Mouse (Mus musculus) heart, adult 9 months (tissue): ENCODE data around the gene Irgc1.
A peak's percentile ranks its signal among the peaks of the same experiment; 100 is the strongest.
"Not testable (repeated sequence)": the region's sequence is repeated elsewhere in the genome, so short reads cannot be mapped to it uniquely, and the experiment has no call there.

Experiments used
- DNase-seq, 2 experiments: peaks; one replicate each; pipeline ENCODE4 v3.0.0; 2022; ENCODE audit warnings: low spot score in 2 of 2

Gene Irgc1

DNA sequence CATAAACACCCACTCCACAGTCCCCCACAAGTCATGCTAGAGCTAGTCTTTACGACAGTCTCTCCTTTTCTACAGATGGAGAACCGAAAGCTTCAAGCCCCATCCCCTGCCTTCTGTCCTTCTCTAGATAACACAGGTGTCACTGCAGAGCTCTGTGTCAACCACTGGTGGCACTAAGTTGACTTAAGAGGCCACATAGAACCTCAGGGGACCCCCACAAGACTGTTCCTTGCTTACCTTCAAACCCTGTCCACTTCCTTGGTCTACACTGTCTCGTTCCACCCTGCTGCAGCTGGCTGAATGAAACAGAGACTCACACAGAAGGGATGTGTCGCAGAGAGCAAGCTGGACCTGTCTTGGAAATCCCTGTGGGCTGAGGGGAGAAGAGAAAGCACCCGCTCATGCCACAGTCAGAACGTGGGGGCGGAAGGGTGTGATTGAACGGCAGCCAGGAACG lies at the start of gene Irgc1:
Gene Irgc1, minus strand, starts transcription at position 443 of the 457 bp plus-strand sequence.
- no peak for DNase-seq

DNA sequence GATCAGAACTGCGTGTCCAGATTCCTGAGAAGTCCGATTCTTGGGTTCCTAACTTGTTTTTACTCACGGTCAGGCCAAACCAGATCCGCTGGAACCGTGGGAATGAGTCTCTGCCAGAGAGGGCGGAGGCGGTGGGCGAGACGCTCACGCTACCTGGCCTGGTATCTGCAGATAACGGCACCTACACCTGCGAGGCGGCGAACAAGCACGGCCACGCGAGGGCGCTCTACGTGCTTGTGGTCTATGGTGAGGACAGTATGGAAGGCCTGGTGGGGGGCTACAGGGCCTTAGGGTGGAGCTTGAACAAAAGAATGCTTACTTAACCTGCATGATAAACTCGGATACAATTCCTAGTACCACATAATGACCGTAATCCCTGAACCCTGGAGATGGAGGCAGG lies 49.4 kb upstream of the Irgc1 start:
- DNase-seq, result no peak

DNA sequence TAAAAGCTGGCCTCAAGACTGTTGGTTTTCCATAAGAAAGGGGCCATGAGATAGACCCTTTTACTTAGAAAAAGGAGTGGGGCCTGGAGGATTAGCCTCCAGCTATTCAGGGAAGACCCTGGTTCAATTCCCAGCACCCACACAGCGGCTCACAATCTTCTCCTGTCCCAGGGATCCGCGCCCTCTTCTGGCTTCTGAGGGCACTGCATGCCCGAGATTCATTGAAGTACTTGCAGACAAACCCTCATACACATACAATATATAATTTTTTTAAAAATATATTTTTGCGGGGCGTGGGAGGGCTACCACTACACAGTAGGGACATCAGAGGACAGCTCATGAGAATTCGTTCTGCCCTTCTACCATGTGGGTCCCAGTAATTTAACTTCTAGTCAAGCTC lies 48.8 kb upstream of the Irgc1 start:
- no peak for DNase-seq

DNA sequence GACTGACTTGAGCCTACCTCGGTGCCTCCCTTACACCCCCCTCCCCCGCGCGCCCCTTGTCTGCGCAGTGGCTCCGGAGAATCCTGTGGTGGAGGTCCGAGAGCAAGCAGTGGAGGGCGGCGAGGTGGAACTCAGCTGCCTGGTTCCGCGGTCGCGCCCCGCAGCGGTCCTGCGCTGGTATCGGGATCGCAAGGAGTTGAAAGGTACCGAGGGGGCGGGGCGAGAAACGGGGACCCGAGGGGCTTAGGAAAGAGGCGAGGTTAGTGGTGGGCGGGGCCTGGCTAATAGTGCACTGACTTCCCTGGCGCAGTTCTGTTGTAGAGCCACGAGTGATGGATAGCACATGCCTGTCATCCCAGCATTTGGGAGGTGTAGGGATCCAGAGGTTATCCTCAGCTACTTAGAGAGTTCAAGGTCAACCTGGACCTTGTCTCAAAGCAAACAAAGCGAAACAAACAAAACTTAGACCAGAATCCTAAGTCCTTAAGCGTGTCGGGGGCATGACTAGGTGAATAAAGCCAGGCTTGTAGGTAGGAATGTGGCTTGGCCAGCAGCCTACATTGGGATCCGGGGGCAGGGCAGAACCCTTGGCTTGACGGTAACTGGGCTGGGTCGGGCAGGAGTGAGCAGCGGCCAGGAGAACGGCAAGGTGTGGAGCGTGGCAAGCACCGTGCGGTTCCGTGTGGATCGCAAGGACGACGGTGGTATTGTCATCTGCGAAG lies 47.9 kb upstream of the Irgc1 start:
- no peak for DNase-seq

DNA sequence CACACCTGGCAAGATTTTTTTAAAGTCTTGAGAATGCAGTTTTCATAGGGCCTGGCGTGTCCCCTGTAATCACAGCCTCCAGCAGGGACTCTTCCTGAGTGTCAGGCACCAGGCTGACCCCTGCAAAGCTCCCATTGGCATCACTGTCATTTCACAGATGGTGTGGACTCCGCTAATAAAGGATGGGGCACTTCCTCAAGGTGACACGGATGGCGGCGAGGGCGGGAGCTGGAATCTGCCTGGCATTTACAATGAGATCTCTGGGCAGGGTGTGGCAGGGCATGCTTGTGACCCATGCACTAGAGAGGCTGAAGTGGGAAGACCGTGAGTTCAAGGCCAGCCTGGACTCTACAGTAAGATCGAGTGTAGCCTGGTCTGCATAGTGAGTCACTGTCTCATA lies 36.2 kb upstream of the Irgc1 start:
- DNase-seq, result no peak

DNA sequence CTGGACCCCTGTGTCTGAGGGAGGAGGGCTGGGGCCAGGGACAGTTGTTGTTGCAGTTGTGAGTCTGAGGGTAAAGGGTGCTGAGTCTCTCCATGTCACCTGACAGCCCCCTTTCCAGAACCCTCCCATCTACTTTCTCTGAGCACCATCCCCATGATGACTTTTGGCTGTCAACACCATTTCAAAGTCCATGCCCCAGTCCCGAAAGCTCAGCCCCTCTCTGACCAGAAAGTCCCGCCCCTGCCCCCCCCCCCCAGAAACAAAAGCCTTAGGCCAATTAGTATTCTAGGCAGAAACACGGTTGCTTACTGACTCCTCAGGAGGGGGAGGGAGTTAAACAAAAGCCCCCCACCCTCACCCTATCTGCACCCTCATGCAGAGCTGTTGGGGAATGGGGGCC lies 35.3 kb upstream of the Irgc1 start:
- DNase-seq, result no peak

DNA sequence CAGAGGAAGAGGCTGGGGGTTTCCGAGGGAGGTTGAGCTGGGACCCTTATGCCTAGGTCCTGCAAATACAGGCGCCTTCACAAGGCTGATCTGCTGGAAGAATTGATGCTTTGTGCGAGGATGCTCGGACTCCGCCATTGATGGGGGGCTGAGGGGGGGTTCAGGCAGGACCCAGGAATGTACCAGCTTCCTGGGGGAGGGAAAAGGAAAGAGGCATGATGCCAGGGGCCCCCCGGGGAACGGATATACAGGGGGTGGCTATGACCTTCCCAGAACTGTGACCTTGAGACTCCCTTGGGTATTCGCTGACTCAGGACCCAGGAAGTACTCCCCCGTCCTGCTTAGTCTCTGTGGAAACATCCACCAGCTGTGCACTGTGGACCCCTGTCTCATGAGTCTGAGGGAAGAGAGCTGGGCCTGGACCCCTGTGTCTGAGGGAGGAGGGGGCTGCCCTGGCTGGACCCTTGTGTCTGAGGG lies 34.6 kb upstream of the Irgc1 start:
- DNase-seq, result no peak

DNA sequence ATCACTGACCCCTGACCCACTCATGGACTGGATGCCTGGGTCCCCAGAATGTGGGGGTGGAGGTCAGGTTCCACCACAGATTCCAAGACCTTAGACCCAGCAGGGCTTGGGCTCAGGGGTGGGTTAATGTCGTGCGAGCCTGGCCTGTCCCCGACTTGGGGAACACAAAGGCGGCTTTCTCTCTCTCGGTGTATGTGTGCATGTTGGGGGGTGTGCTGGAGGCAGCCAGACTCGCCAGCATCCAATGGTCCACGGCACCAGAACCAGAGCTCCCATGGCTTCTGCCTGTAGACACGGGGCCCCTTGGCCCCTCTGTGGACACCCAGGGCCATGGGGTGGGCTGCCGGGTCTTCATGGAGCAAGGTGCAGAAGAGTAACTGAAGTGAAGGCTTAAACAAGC lies 33.4 kb upstream of the Irgc1 start:
- DNase-seq, result no peak

DNA sequence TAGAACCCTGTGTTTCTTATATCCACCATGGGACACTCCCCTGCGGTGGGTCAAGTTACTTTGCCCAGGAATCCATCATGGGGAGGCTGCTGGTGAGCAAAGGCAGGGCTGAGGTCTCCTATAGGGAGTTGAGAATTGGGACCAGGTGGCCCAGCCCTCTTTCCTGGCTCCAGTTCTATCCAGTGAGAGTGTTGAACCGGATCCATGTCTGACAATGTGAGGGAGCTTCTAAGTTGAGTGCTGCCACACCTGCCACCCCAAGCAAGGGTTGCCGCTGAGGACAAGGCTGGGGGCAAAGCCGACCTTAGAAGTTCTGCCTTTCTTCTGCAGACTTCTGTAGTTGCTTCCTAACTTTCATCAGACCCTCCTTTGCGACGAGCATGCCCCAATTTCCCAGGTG lies 31.2 kb upstream of the Irgc1 start:
- not testable (repeated sequence) for DNase-seq

DNA sequence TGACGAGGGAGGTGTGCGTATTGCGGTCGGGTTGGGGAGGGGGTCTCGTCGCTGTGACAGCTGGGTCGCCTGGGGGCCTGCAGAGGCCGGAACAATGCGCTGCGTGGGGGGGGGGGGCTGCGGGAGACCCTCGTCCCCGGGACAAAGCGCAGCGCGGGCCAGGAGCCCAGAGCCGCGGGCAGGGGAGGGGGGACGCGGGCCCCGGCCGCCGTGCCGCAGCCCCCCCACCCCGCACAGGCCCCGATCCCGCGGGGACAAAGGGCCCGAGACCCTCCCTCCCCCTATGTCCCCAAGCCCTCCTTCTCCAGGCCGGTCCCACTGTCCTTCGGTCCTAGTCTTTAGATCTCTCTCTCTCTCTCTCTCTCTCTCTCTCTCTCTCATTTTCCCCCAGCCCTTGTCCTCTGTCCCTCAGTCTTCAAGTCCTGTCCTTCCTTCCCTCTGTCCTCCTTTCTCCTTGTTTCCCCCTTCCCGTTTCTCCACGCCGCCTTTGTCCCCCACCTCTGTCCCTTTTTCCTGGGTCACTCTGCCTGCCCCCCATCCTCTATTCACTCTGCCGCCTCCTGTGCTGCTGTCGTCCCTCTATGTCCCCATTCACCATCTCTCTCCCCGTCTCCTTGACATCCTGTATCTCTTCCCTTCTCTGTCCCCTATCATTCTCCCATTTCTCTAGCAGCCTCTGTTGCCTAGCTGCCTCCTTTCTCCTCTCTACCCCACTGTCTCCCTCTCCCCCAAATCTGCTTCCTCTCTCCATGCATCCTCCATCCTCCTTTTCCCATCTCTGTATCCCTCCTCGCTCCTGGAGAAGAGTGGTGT lies 30.3 kb upstream of the Irgc1 start:
- no peak for DNase-seq

DNA sequence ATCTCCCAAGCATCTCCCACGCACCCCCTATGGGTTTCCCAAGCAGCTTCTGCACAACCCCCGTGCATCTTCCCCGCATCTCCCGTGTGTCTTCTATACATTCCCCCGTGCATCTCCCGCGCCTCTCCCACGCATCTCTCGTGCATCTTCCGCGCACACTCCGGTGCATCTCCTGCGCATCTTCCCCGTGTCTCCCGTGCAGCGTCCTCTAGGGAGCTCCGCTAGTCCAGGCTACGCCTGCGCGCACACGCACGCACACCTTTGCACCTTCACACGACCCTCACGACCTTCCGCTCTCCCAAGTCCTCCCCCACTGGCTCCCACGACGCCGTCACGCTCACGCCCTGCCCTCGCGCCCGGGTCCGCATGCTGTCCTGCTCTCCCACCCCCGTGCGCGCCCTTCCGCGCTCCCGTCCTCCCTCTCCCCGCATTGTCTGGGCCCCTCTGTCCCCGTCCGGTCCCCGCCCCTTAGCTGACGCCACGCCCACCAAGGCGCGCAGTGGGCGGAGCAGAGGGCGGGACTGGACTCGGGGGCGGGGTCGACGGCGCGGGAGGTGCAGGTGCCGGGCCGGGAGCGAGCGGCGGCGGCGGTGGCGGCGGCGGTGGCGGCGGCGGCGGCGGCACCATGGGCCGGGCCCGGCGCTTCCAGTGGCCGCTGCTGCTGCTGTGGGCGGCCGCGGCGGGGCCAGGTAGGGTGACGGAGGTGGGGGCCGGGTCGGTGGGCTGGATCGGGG lies 29.5 kb upstream of the Irgc1 start, which contains the start of gene Cadm4:
Gene Cadm4, plus strand, starts transcription at position 550 of the 734 bp plus-strand sequence.
- DNase-seq, result peak; percentile 80 to 81

DNA sequence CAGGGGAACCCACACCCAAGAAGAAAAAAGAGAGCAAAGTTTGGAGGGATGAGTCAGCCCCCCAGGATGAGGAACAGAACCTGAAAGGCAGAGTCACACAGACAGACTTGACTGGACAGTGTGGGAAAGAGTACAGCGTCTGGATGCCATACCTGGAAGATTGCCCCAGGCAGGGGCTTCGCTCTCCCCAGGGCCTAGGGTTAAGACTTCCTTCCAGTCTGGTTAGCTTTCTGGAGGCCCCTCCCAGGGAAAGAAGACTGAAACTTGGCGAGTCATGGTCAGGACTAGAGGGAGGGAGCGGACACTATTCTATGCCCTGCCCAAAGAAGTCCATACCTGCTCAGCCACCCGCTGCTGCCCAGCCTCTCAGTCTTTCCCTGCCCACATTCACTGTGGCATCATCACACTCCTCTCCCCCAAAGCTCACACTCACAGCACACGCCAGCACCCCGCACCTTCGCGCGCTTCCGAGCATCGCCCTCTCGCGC lies 28.9 kb upstream of the Irgc1 start:
- peak in 1 of 2 experiments; percentile 13 for DNase-seq

DNA sequence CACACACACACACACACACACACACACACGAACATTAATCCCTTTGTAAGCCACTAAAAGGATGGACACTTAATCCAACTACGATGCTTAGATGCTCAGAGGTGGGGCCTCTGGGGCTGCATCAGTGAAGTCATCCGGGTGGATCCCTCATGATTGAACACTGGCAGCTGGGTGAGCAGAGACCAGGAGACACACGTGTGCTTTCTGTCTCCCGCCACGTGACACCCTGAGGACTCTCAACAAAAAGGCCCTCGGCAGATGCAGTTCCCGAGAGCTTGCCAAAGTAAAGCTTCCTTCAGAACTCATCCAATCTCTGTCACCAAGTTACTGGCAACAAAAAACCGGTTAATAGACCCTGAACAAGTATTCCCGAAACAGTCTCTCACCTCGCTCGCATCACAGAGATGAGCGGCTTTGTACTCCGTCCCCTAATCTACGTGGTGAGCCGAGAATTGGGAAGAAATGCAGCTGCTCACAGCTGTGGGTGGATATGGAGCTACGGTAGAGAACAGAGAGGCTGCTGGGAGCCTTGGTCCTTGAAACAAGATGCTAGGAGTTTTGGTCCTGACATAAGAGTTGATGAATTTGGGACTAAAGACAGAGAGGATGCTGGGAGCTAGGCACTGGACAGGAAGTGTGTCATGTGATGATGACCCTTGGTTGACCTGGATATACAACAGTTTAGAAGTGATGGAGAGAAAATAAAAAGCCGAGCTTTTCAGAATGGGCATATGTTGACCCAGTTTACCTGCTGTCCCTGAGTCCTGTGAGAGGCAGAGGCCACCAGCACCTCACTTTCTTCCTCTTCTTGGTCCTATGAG lies 28.2 kb upstream of the Irgc1 start:
- DNase-seq, result peak; percentile 57 to 61

DNA sequence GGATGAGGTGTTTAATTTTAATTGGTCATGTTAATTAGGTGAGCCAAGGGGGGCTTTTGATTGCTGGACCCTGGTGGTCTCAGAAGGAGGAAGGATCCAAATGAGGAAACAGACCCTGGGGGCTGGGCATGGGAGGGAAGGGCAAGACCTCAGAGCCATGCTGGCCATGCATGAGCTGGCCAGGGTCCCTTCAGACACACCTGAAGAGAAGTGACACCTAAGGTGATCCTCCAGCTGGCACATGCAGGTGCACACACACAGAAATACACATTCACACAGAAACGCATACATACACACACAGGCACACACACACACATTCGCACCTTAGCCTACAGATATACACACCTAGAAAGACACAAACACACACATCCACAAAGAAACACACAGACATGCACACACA lies 27.6 kb upstream of the Irgc1 start:
- no peak for DNase-seq

DNA sequence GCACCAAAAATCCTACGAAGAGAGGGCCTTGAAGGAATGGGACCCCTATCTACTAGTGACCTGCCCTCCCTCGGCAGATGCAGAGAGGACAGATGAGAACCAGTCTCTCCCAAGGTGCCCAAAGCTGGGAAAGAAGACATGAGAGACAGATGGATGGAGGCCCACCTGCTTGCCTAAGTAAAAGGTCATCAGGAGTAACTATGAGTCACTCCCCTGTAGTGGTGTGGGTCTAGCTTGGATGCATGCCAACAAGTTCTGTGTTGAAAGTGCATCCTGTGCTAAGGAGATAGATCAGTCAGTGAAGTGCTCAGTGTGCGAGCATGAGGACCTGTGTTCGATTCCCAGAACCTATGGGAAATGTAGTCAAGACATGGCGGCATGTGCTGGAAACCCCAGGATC lies 26.8 kb upstream of the Irgc1 start:
- no peak for DNase-seq

DNA sequence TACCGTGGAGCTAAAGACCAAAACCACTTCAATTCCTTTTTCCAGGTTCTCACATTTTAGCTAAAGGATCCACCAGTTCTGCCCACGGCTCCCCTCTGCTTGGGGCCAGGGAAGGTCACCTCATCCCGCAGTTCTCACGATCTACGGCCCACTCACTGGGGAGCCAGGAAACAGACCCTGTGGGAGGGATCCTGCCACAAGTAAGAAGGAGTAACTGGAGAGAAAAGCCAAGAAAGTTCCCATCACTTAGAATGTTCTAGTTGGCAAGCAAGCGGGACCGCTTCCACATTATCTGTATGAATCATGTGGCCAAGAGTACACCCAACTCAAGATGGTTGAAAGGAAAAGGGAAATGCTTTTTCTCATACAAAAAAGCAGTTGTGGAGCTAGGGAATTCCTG lies 24.8 kb upstream of the Irgc1 start:
- DNase-seq, result no peak

DNA sequence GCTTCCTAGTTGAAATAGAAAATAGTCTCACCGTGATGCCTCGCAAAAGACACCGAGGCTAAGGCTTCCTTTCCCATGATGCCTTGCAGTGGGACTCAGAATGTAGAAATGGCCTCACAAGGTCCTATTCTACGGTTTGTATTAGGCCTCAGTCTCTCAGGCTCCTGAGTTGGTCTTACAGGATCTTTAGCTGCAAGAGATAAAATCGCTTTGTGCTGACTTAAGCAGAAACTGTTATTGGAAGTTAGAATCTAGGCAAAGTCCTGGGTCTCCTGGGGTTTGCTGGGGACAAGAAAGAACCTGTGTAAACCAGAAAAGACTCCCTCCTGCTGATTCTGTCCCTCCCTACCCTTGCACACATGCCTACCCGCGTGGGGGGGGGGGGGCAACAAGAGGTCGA lies 24.2 kb upstream of the Irgc1 start:
- no peak for DNase-seq

DNA sequence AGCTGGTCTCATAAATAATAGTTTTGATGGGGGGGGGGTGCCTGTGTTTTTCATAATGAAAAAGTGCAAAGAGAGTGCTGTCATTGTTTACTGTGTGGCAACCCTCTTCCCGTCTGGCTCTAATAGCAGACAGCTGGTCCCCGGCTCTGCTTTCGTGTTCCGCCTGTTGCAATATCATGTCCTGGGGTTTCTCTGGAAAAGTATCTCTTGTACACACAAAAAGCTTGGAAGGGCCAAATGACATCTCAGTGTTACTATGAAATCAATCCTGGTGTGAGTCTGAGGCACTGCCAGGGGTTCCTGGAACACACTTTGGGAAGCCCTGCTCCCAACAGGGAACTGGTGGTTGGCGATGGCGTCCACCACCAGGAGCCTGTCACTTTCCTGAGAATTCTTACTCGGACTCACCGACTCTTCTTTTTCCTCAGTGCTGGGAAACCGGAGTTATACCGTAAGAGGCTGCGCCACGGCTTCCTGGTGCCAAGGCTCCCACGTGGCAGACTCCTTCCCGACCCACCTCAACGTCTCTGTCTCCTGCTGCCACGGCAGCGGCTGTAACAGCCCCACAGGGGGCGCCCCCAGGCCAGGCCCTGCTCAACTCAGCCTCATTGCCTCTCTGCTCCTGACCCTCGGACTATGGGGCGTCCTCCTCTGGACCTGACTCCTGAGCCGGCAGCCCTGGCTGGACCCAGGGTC lies 22.9 kb upstream of the Irgc1 start:
- DNase-seq, result no peak

DNA sequence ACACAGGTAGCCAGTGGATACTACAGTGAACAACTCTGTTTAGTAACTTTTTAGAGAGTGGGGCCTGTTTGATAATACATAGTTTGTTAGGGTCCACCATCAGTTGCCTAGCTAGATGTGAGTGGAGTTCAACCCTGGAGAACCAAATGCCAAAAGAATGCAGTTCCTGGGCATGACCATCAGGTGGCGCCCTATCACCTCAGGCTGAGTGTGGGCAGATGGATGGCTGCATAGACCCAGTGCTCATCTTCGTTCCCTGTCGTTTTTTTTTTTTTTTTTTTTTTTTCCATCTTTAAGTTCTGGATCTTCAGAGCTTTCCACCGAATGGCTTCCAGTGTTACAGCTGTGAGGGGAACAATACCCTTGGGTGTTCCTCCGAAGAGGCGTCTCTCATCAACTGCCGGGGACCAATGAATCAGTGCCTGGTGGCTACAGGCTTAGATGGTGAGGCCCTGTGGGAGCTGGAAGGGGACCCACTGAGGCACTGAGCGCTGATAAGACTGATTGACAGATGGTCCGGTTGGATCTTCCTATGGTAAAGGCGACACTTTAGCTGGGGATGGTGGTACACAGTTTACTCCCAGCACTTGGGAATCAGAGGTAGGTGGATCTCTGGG lies 21.9 kb upstream of the Irgc1 start:
- DNase-seq, result peak; percentile 28 to 42

DNA sequence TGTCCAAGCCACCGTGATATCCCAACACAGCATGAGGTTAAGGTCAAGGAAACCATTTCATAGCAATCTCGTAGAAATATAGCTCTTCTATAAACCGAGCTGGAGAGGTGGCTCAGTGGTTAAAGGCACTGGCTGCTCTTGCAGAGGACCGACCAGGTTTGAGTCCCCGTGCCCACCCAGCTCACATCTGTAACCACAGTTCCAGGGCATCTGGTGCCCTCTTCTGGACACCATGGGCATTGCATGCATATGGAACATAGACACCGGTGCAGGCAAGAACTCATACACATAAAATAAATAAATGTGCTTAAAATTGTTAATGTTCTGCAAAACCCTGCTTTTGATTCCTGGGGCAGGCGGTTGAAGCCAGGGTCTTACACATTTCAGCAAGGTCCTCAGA lies 20.8 kb upstream of the Irgc1 start:
- DNase-seq, result no peak
